Mouse (Mus musculus) C2C12 (cell line): ENCODE data around the gene Unc93b1.

Source experiments
- CTCF ChIP-seq: IDR thresholded peaks from one replicate; pipeline ENCODE4 v1.5.1; 2011; ENCODE audit not compliant: control insufficient read depth, insufficient read depth, insufficient read length
- MAX ChIP-seq: IDR thresholded peaks from one replicate; pipeline ENCODE4 v1.6.1; 2011; ENCODE audit warnings: mild to moderate bottlenecking, control low read depth
- MYOG ChIP-seq: IDR thresholded peaks from one replicate; pipeline ENCODE4 v1.6.1; 2011; ENCODE audit not compliant: control insufficient read depth, insufficient read length; ENCODE audit errors: extremely low read depth
- USF1 ChIP-seq: IDR thresholded peaks from one replicate; pipeline ENCODE4 v1.6.1; 2011; ENCODE audit warnings: low read depth, mild to moderate bottlenecking, control low read depth, moderate library complexity

DNA sequence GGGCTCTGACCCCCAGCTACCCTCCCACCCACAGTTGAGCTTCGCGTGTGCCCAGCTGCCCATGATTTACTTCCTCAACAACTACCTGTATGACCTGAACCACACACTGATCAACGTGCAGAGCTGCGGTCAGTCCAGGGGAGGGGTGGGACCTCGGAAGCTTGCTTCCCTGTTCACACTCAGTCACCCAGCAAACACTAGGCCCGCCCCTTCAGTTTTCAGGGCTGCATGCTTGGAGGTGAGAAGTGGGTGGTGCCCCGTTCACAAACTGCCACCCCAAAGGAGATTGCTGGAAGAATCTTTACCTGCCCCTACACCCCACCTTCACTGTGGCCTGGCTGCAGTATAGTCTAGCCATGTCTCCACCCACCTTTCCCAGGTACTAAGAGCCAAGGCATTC is 7.3 kb downstream of the Unc93b1 start:
- TF ChIP-seq MAX (no peak), MYOG (no peak), CTCF (no peak), USF1 (no peak)
